Mouse (Mus musculus): ENCODE results near the gene Derl3. TPM values are rescaled to one million over a fixed set of nuclear protein-coding genes. Genes with fewer than 3 reads are reported as not detected.

The Derl3 gene
- polyA plus RNA-seq, 1 experiment = 1.2 TPM

GRCm38 (mm10) chr10:75941042-75941824 is 48.0 kb downstream of the Derl3 start:
- DNase-seq (ENCODE audit: low spot score) = no peak

GRCm38 (mm10) chr10:75942736-75943477 is 49.7 kb downstream of the Derl3 start, which contains the start of gene Vpreb3:
Gene Vpreb3, plus strand, starts transcription at chr10:75943057.
- DNase-seq (ENCODE audit: low spot score) = no peak

GRCm38 (mm10) chr10:75944066-75944772 is 51.0 kb downstream of the Derl3 start:
- no peak for DNase-seq (ENCODE audit: low spot score)

DNA sequence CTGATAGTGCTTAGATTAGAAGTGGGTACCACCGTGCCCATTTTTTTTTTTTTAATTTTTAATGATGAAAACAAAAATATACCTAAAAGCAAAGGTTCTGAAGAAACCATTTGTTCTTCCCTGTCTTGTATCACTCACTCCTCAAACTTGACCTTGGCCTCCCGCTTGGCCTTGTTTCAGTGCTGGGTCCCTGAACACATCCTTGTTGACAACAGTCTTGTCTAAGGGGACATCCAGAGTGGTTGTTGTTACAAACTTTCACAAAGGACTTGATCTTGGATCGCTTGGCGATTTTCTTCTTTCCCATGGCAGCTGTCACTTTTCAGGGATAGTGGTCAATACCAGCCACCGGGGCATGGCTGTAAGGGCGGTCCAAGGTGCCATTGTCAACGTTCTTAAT is 52.0 kb downstream of the Derl3 start:
- DNase-seq (ENCODE audit: low spot score) = no peak

Other genes starting within 250 kb of the Derl3 start
- 57.5 and 76.1 TPM in 2 replicates for gene Susd2, start 249.4 kb upstream of the Derl3 start, polyA plus RNA-seq (2012; rRNA removed)
- 32.9 and 41.2 TPM in 2 replicates for gene Cabin1, start 129.1 kb upstream of the Derl3 start, polyA plus RNA-seq (2012; rRNA removed)
- 54.4 and 60.6 TPM in 2 replicates for gene Ddt, start 120.0 kb upstream of the Derl3 start, polyA plus RNA-seq (2012; rRNA removed)
- gene Gm20441, start 112.5 kb upstream of the Derl3 start, polyA plus RNA-seq (2012; rRNA removed) = 0.40 and 0.74 TPM in 2 replicates
- gene Gstt3, start 112.0 kb upstream of the Derl3 start, polyA plus RNA-seq (2012; rRNA removed) = 130 and 148 TPM in 2 replicates
- 160 and 208 TPM in 2 replicates for gene Gstt1, start 94.8 kb upstream of the Derl3 start, polyA plus RNA-seq (2012; rRNA removed)
- 0.11 TPM in 1 of 2 replicates, not detected in the other for gene Gstt4, start 70.9 kb upstream of the Derl3 start, polyA plus RNA-seq (2012; rRNA removed)
- gene Gstt2, start 56.0 kb upstream of the Derl3 start, polyA plus RNA-seq (2012; rRNA removed) = 107 and 144 TPM in 2 replicates
- 542 and 602 TPM in 2 replicates for gene Mif, start 33.2 kb upstream of the Derl3 start, polyA plus RNA-seq (2012; rRNA removed)
- 41.7 and 46.8 TPM in 2 replicates for gene Smarcb1, start 28.2 kb downstream of the Derl3 start, polyA plus RNA-seq (2012; rRNA removed)
- gene Chchd10, start 39.7 kb downstream of the Derl3 start, polyA plus RNA-seq (2012; rRNA removed) = 140 and 179 TPM in 2 replicates
- 18.8 and 20.1 TPM in 2 replicates for gene Mmp11, start 43.1 kb downstream of the Derl3 start, polyA plus RNA-seq (2012; rRNA removed)
- not detected in 2 replicates for gene Gm867, start 47.3 kb downstream of the Derl3 start, polyA plus RNA-seq (2012; rRNA removed)
- gene Vpreb3, start 49.6 kb downstream of the Derl3 start, polyA plus RNA-seq (2012; rRNA removed) = not detected in 2 replicates
- 0.04 and 0.10 TPM in 2 replicates for gene Gm5134, start 61.1 kb downstream of the Derl3 start, polyA plus RNA-seq (2012; rRNA removed)
- 8.6 TPM in 2 replicates for gene Zfp280b, start 139.2 kb downstream of the Derl3 start, polyA plus RNA-seq (2012; rRNA removed)
- gene Slc5a4b, start 217.5 kb downstream of the Derl3 start, polyA plus RNA-seq (2012; rRNA removed) = not detected in 2 replicates